Mouse (Mus musculus): ENCODE data around the gene Agbl5. TPM values are rescaled to one million over a fixed set of nuclear protein-coding genes. Genes with fewer than 3 reads are reported as not detected.

Gene Agbl5
- polyA plus RNA-seq, 1 experiment, result 3.1 TPM

DNA sequence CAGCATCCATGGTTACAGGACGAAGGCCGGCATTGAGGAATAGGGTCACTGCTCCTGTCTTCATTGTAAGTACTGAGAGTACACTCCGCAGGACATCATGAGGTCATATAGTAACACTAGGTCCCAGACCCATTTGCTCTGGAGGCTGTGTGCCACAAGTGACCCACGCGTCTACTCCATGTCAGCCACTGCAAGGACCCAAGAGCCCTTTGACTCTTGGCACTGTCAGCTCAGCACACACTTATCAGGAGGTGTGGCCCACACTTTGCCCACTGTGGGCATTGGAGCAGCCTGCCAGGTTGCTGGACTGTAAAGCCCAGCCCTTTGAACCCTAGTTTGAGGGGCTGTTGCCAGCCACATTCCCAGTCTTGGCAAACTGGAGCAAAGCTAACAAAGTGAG is 36.7 kb downstream of the Agbl5 start:
- TF ChIP-seq MAX (IDR thresholded peaks at IDR 0.05; ENCODE audit: low read depth), result no peak
- TF ChIP-seq TCF12 (IDR thresholded peaks at IDR 0.05; ENCODE audit: insufficient read depth, poor library complexity, severe bottlenecking), result no peak
- TF ChIP-seq USF1 (IDR thresholded peaks at IDR 0.05; ENCODE audit: low read depth), result no peak
- no peak for TF ChIP-seq MYOG (IDR thresholded peaks at IDR 0.05; ENCODE audit: control insufficient read depth in 1 of 3, insufficient read depth in 1 of 3, insufficient read length in 2 of 3, low read depth in 2 of 3)
- no peak for TF ChIP-seq CEBPB (IDR thresholded peaks at IDR 0.05; ENCODE audit: insufficient read depth, poor library complexity, severe bottlenecking)
- TF ChIP-seq POLR2A (IDR thresholded peaks at IDR 0.05; ENCODE audit: insufficient read length, low read depth), result no peak
- no peak for TF ChIP-seq SRF (IDR thresholded peaks at IDR 0.05; ENCODE audit: control insufficient read depth, insufficient read length, low read depth)
- no peak for TF ChIP-seq REST (IDR thresholded peaks at IDR 0.05; ENCODE audit: insufficient read depth, insufficient read length)
- Histone ChIP-seq H3K4me3 (no peak overlapping the region), H3K4me2 (ENCODE audit: low read depth) (no peak overlapping the region), H3K27me3 (ENCODE audit: control insufficient read depth, insufficient read depth, insufficient read length) (no peaks in the 10 kb centered on the region), H3K36me3 (ENCODE audit: control insufficient read depth, insufficient read depth) (no peaks in the 10 kb centered on the region), H3ac (ENCODE audit: control insufficient read depth, insufficient read length) (no peak overlapping the region), H3K79me2 (ENCODE audit: control insufficient read depth, insufficient read depth) (no peaks in the 10 kb centered on the region)

DNA sequence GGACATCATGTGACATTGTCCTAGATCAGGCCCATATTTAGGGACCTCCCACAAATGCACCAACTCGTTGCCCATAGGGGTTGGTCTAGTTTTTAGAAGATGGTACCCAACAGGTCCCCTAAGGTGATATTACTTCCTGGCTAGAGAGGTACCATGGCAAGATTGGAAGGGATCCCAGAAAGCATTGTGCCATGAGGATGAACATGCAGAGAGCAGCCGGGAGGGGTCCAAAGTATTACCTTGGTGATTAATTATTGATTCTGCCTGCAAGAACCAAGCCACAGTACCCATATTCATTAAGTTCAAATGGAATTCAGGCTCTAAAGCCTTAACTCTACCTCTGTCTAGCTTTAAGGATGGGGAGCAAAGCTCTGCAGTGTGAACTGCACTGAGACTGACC is 37.6 kb downstream of the Agbl5 start:
- Histone ChIP-seq H3ac (ENCODE audit: control insufficient read depth, insufficient read length) (no peak overlapping the region), H3K4me3 (no peak overlapping the region), H3K27me3 (ENCODE audit: control insufficient read depth, insufficient read depth, insufficient read length) (no peaks in the 10 kb centered on the region), H3K79me2 (ENCODE audit: control insufficient read depth, insufficient read depth) (no peaks in the 10 kb centered on the region), H3K4me2 (ENCODE audit: low read depth) (no peak overlapping the region), H3K36me3 (ENCODE audit: control insufficient read depth, insufficient read depth) (no peaks in the 10 kb centered on the region)
- TF ChIP-seq E2F4 (IDR thresholded peaks at IDR 0.05; ENCODE audit: insufficient read depth), result no peak
- TF ChIP-seq MYOG (IDR thresholded peaks at IDR 0.05; ENCODE audit: control insufficient read depth in 1 of 3, insufficient read depth in 1 of 3, insufficient read length in 2 of 3, low read depth in 2 of 3), result no peak
- TF ChIP-seq USF1 (IDR thresholded peaks at IDR 0.05; ENCODE audit: low read depth), result no peak
- TF ChIP-seq TCF3 (IDR thresholded peaks at IDR 0.05; ENCODE audit: insufficient read length, low read depth), result no peak
- no peak for TF ChIP-seq POLR2AphosphoS2 (IDR thresholded peaks at IDR 0.05; ENCODE audit: insufficient read length, low read depth)
- no peak for TF ChIP-seq MAX (IDR thresholded peaks at IDR 0.05; ENCODE audit: low read depth)
- no peak for TF ChIP-seq CEBPB (IDR thresholded peaks at IDR 0.05; ENCODE audit: insufficient read depth, poor library complexity, severe bottlenecking)
- TF ChIP-seq REST (IDR thresholded peaks at IDR 0.05; ENCODE audit: insufficient read depth, insufficient read length), result no peak
- no peak for TF ChIP-seq POLR2A (IDR thresholded peaks at IDR 0.05; ENCODE audit: insufficient read length, low read depth)
- TF ChIP-seq TCF12 (IDR thresholded peaks at IDR 0.05; ENCODE audit: insufficient read depth, poor library complexity, severe bottlenecking), result no peak

DNA sequence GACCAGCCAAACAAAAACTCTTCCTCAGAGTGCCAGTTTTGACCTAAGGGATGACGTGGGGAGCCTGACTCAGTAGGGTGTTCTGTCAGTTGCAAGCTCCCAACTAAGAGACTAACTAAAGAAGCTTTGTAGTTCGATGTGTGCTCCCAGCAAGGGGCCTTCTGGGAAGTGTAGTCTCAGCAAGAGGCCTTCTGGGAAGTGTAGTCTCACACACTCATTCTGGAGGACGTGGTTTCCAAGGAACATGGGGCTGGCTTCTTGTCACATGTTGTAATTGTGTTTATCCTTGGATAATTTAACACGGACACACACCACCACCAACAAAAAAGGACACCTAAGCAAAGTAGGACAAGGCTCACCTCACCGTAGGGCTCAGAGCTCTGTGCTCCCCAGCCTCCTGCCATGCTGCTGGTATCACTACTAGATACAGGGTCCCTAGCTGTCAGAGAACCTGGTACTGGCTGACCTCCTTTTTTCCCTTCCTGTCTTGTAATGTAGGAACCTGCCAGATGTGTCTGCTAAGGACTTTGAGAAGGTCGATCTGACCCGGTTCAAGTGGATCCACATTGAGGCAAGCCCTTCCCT is 39.5 kb downstream of the Agbl5 start:
- H3K27me3 ChIP-seq (ENCODE audit: control insufficient read depth, insufficient read depth, insufficient read length), result no peaks in the 10 kb centered on the region

DNA sequence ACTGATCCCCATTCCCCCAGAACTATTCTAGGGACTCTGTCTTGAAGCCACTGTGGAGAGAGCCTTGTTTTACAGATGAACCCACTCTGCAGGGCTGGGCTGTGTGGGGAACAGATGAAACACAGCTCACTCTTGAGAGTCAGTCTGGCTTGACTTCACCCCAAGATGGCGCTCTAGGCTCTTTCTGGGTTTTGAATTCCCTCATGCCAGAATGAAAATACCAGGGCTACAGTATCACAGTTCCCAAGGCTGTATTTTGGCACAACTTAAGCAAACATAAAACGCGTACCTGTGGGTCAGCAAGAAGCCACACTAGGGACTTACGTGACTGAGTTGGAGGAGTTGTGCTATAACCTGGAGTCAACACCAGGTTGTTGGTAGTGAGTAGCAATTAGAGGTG is 41.6 kb downstream of the Agbl5 start:
- peak overlapping the region; percentile 40 for H3K4me2 ChIP-seq (ENCODE audit: low read depth)
- TF ChIP-seq REST (IDR thresholded peaks at IDR 0.05; ENCODE audit: insufficient read depth, insufficient read length), result no peak
- no peak for TF ChIP-seq MAX (IDR thresholded peaks at IDR 0.05; ENCODE audit: low read depth)
- no peak for TF ChIP-seq E2F4 (IDR thresholded peaks at IDR 0.05; ENCODE audit: insufficient read depth)
- TF ChIP-seq TCF12 (IDR thresholded peaks at IDR 0.05; ENCODE audit: insufficient read depth, poor library complexity, severe bottlenecking), result no peak
- TF ChIP-seq USF1 (IDR thresholded peaks at IDR 0.05; ENCODE audit: low read depth), result no peak
- TF ChIP-seq CEBPB (IDR thresholded peaks at IDR 0.05; ENCODE audit: insufficient read depth, poor library complexity, severe bottlenecking), result no peak
- no peak for TF ChIP-seq TCF3 (IDR thresholded peaks at IDR 0.05; ENCODE audit: insufficient read length, low read depth)
- no peak for TF ChIP-seq POLR2A (IDR thresholded peaks at IDR 0.05; ENCODE audit: insufficient read length, low read depth)
- H3ac ChIP-seq (ENCODE audit: control insufficient read depth, insufficient read length), result no peak overlapping the region
- no peaks in the 10 kb centered on the region for H3K27me3 ChIP-seq (ENCODE audit: control insufficient read depth, insufficient read depth, insufficient read length)
- H3K79me2 ChIP-seq (ENCODE audit: control insufficient read depth, insufficient read depth), result no peaks in the 10 kb centered on the region
- H3K4me3 ChIP-seq, result no peak overlapping the region
- no peaks in the 10 kb centered on the region for H3K36me3 ChIP-seq (ENCODE audit: control insufficient read depth, insufficient read depth)

More for the DNA sequence above, 39.5 kb downstream of the Agbl5 start:
- TF ChIP-seq MAX (IDR thresholded peaks at IDR 0.05; ENCODE audit: low read depth), result no peak
- no peak for TF ChIP-seq POLR2A (IDR thresholded peaks at IDR 0.05; ENCODE audit: insufficient read length, low read depth)
- no peak for TF ChIP-seq TCF3 (IDR thresholded peaks at IDR 0.05; ENCODE audit: insufficient read length, low read depth)
- TF ChIP-seq SRF (IDR thresholded peaks at IDR 0.05; ENCODE audit: control insufficient read depth, insufficient read length, low read depth), result no peak
- TF ChIP-seq USF1 (IDR thresholded peaks at IDR 0.05; ENCODE audit: low read depth), result no peak
- no peak for TF ChIP-seq E2F4 (IDR thresholded peaks at IDR 0.05; ENCODE audit: insufficient read depth)
- TF ChIP-seq CEBPB (IDR thresholded peaks at IDR 0.05; ENCODE audit: insufficient read depth, poor library complexity, severe bottlenecking), result no peak
- no peak for TF ChIP-seq TCF12 (IDR thresholded peaks at IDR 0.05; ENCODE audit: insufficient read depth, poor library complexity, severe bottlenecking)
- TF ChIP-seq MYOG (IDR thresholded peaks at IDR 0.05; ENCODE audit: control insufficient read depth in 1 of 3, insufficient read depth in 1 of 3, insufficient read length in 2 of 3, low read depth in 2 of 3), result no peak
- TF ChIP-seq MYOD1 (IDR thresholded peaks at IDR 0.05; ENCODE audit: control insufficient read depth in 1 of 3, insufficient read length in 2 of 3, low read depth in 2 of 3), result no peak
- no peak for TF ChIP-seq REST (IDR thresholded peaks at IDR 0.05; ENCODE audit: insufficient read depth, insufficient read length)
- no peak for TF ChIP-seq POLR2AphosphoS2 (IDR thresholded peaks at IDR 0.05; ENCODE audit: insufficient read length, low read depth)
- no peak overlapping the region for H3K4me3 ChIP-seq
- no peak overlapping the region for H3ac ChIP-seq (ENCODE audit: control insufficient read depth, insufficient read length)
- H3K36me3 ChIP-seq (ENCODE audit: control insufficient read depth, insufficient read depth), result no peaks in the 10 kb centered on the region
- H3K4me2 ChIP-seq (ENCODE audit: low read depth), result peak overlapping the region; percentile 46
- no peaks in the 10 kb centered on the region for H3K79me2 ChIP-seq (ENCODE audit: control insufficient read depth, insufficient read depth)

DNA sequence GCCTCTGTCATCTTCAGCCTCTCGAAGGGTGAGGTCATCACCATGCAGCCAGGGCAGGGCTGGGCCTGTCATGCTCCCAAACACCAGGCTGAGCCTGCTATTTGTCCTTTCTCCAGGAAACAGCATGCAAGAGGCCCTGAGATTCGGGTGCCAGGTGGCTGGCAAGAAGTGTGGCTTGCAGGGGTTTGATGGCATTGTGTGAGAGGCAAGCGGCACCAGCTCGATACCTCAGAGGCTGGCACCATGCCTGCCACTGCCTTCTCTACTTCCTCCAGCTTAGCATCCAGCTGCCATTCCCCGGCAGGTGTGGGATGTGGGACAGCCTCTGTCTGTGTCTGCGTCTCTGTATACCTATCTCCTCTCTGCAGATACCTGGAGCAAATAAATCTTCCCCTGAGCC is 42.4 kb downstream of the Agbl5 start:
- no peaks in the 10 kb centered on the region for H3K79me2 ChIP-seq (ENCODE audit: control insufficient read depth, insufficient read depth)
- no peaks in the 10 kb centered on the region for H3K27me3 ChIP-seq (ENCODE audit: control insufficient read depth, insufficient read depth, insufficient read length)
- no peak for TF ChIP-seq SRF (IDR thresholded peaks at IDR 0.05; ENCODE audit: control insufficient read depth, insufficient read length, low read depth)
- no peak for TF ChIP-seq POLR2A (IDR thresholded peaks at IDR 0.05; ENCODE audit: insufficient read length, low read depth)
- no peak for TF ChIP-seq E2F4 (IDR thresholded peaks at IDR 0.05; ENCODE audit: insufficient read depth)
- TF ChIP-seq POLR2AphosphoS2 (IDR thresholded peaks at IDR 0.05; ENCODE audit: insufficient read length, low read depth), result peak; percentile 11
- peak in 2 of 3 experiments; percentile 72 to 87 for TF ChIP-seq MYOG (IDR thresholded peaks at IDR 0.05; ENCODE audit: control insufficient read depth in 1 of 3, insufficient read depth in 1 of 3, insufficient read length in 2 of 3, low read depth in 2 of 3)
- no peak for TF ChIP-seq CEBPB (IDR thresholded peaks at IDR 0.05; ENCODE audit: insufficient read depth, poor library complexity, severe bottlenecking)
- TF ChIP-seq MAX (IDR thresholded peaks at IDR 0.05; ENCODE audit: low read depth), result no peak
- TF ChIP-seq MYOD1 (IDR thresholded peaks at IDR 0.05; ENCODE audit: control insufficient read depth in 1 of 3, insufficient read length in 2 of 3, low read depth in 2 of 3), result peak in 2 of 3 experiments; percentile 84 to 96
- peak; percentile 51 for TF ChIP-seq TCF3 (IDR thresholded peaks at IDR 0.05; ENCODE audit: insufficient read length, low read depth)
- no peak for TF ChIP-seq REST (IDR thresholded peaks at IDR 0.05; ENCODE audit: insufficient read depth, insufficient read length)
- no peak for TF ChIP-seq USF1 (IDR thresholded peaks at IDR 0.05; ENCODE audit: low read depth)
- TF ChIP-seq TCF12 (IDR thresholded peaks at IDR 0.05; ENCODE audit: insufficient read depth, poor library complexity, severe bottlenecking), result peak; percentile 2
- H3ac ChIP-seq (ENCODE audit: control insufficient read depth, insufficient read length), result no peak overlapping the region
- H3K4me2 ChIP-seq (ENCODE audit: low read depth), result peak overlapping the region; percentile 40
- H3K36me3 ChIP-seq (ENCODE audit: control insufficient read depth, insufficient read depth), result no peaks in the 10 kb centered on the region
- H3K4me3 ChIP-seq, result no peak overlapping the region
